Mouse (Mus musculus): Measurements from ENCODE around the gene Hes3.

The Hes3 gene

GRCm38 (mm10) chr4:152281601-152282000 is 9.9 kb downstream of the Hes3 start:
- no peak for DNase-seq (ENCODE audit: low read depth, low spot score)

- DNase-seq (ENCODE audit: low read depth, low spot score) = no peak
Measured at GRCm38 (mm10) chr4:152278986-152279385, 12.5 kb downstream of the Hes3 start.

GRCm38 (mm10) chr4:152277916-152278315 is 13.5 kb downstream of the Hes3 start:
- DNase-seq (ENCODE audit: low read depth, low spot score) = no peak

- DNase-seq (ENCODE audit: low read depth, low spot score) = no peak
Measured at GRCm38 (mm10) chr4:152276389-152277347, 14.8 kb downstream of the Hes3 start.

GRCm38 (mm10) chr4:152274681-152275131 is 16.8 kb downstream of the Hes3 start:
- DNase-seq (ENCODE audit: low read depth, low spot score) = no peak

- DNase-seq (ENCODE audit: low read depth, low spot score) = no peak
Measured at GRCm38 (mm10) chr4:152273621-152274236, 17.7 kb downstream of the Hes3 start, which contains the start of gene Gpr153. TSS of gene Gpr153 (plus strand) at chr4:152274232.

- no peak for DNase-seq (ENCODE audit: low read depth, low spot score)
Measured at GRCm38 (mm10) chr4:152273191-152273590, 18.3 kb downstream of the Hes3 start.

GRCm38 (mm10) chr4:152272449-152273049 is 18.9 kb downstream of the Hes3 start:
- DNase-seq (ENCODE audit: low read depth, low spot score) = no peak

GRCm38 (mm10) chr4:152272006-152272405 is 19.5 kb downstream of the Hes3 start:
- no peak for DNase-seq (ENCODE audit: low read depth, low spot score)

GRCm38 (mm10) chr4:152271334-152271733 is 20.1 kb downstream of the Hes3 start:
- DNase-seq (ENCODE audit: low read depth, low spot score) = no peak

- no peak for DNase-seq (ENCODE audit: low read depth, low spot score)
Measured at GRCm38 (mm10) chr4:152270599-152270998, 20.9 kb downstream of the Hes3 start.

GRCm38 (mm10) chr4:152269967-152270366 is 21.5 kb downstream of the Hes3 start:
- no peak for DNase-seq (ENCODE audit: low read depth, low spot score)

GRCm38 (mm10) chr4:152267748-152268369 is 23.6 kb downstream of the Hes3 start:
- no peak for DNase-seq (ENCODE audit: low read depth, low spot score)

GRCm38 (mm10) chr4:152266236-152266895 is 25.1 kb downstream of the Hes3 start:
- no peak for DNase-seq (ENCODE audit: low read depth, low spot score)

- no peak for DNase-seq (ENCODE audit: low read depth, low spot score)
Measured at GRCm38 (mm10) chr4:152265791-152266190, 25.7 kb downstream of the Hes3 start.

- DNase-seq (ENCODE audit: low read depth, low spot score) = no peak
Measured at GRCm38 (mm10) chr4:152264867-152265568, 26.4 kb downstream of the Hes3 start.

GRCm38 (mm10) chr4:152264177-152264530 is 27.3 kb downstream of the Hes3 start:
- DNase-seq (ENCODE audit: low read depth, low spot score) = no peak

GRCm38 (mm10) chr4:152263512-152264176 is 27.8 kb downstream of the Hes3 start:
- no peak for DNase-seq (ENCODE audit: low read depth, low spot score)

GRCm38 (mm10) chr4:152263089-152263488 is 28.4 kb downstream of the Hes3 start:
- DNase-seq (ENCODE audit: low read depth, low spot score) = no peak

GRCm38 (mm10) chr4:152262187-152262586 is 29.3 kb downstream of the Hes3 start:
- DNase-seq (ENCODE audit: low read depth, low spot score) = no peak
